Mouse (Mus musculus): Measurements from ENCODE around the gene Srsf3.
"Not testable (repeated sequence)": the region's sequence is repeated elsewhere in the genome, so short reads cannot be mapped to it uniquely, and the experiment has no call there.

Srsf3 gene

DNA sequence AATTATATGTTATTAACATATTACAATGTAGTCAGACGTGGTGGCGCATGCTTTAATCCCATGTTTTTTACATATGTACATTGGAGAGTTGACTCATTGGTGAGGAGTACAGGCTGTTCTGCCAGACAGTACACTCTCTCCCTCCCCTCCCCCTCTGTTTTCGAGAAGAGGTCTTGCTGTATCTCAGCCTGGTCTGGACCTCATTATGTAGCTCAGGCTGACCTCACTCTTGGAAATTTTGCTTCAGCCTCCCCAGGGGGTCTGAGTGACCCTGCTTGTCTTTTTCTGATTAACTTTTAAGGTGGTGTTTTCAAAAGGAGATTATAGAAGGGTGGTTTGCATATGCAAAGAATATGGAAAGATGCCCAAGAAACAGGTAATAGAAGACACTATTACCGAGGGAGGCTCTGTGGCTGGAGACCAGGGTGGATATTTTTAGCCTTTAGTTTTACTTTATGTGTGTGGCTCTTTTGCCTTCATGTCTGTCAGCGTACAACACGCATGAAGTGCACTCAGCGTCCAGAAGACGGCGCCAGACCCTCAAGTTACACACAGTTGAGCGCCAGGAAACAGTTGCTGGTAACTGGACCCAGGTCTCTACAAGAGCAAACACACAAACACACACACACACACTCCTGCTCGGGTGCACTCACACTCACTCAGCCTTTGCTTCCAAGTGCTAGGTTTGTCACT is 14.0 kb upstream of the Srsf3 start:
- DNase-seq (ENCODE audit: low read depth, low spot score), result no peak

DNA sequence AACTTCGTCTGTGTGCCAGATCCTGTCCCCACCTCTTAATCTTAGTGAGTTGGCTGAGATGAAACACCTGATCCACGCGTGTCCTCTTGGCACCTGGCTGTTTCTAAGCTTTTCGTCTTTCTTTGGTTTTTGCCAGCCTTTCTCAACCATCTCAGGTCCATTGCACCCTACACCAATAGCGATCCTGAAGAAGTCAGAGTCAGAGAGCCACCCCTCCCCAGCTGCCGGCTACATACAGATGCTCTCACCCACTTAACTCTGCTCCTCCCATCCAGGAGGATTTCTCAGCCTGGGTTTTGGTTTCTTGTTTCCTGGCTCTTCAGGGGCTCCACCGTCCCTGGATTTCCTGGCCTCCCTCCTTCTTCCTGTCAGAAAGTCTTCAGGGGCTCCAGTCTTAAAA is 13.0 kb upstream of the Srsf3 start:
- DNase-seq (ENCODE audit: low read depth, low spot score), result no peak

DNA sequence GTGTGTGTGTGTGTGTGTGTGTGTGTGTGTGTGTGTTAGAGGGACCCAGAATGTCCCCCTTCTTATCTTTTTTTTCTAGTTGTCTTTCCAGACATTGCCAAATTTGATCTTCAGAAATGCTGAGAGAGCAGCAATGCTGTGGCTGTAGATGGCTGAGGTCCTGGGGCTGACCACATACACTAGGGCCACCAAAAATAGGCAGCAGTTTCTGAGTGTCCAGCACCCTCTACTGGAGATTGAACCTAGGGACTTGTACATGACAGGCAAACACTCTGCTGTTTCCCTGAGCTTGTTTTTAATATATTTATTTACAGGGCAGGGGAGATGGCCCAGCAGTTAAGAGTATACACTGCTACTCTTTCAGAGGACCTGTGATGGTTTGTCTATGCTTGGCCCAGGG is 12.0 kb upstream of the Srsf3 start:
- DNase-seq (ENCODE audit: low read depth, low spot score), result no peak

DNA sequence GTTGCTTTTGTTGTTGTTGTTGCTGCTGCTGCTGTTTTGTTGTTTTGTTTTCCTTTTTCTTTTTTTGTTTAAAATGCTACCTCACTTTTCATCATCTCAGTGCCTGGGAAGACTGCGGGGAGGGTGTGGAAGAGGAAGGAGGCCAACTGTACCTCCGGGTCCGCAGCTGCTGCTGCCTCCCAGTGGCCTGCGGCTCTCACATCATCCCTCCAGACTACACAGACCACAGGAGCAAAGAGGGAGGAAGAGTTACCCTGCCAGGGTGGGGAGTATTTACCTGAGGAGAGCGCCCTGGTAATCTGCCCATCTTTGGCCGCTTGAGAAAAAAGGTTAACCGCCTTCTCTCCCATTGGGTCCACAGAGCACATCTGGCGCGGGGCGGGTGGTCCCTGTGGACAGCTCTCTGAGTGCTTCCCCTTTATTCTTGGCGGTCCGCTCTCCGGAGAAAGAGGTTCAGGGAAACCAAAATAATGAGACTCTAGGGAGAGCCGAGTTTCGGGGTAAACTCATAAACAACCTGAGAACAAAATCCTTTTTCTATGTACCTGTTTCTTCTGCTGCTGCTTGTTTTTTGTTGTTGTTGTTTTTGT is 10.1 kb upstream of the Srsf3 start:
- DNase-seq (ENCODE audit: low read depth, low spot score), result no peak

DNA sequence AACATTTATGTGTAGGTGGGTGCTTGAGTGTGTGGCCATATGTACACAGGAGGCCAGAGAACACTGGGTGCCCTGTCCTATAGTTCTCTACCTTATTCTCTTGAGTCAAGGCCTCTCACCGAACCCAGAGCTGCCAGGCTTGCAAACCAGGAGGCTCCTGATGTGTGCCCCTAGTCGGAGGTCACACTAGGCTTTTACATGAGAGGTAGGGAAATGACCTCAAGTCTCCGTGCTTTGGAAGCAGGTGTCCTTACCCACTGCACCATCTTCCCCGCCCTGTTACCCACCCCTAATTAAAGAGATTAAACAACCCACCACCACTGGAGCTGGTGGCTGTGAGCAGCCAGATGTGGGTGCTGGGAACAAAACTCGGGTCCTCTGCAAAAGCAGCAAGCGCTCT is 9.1 kb upstream of the Srsf3 start:
- DNase-seq (ENCODE audit: low read depth, low spot score), result no peak

DNA sequence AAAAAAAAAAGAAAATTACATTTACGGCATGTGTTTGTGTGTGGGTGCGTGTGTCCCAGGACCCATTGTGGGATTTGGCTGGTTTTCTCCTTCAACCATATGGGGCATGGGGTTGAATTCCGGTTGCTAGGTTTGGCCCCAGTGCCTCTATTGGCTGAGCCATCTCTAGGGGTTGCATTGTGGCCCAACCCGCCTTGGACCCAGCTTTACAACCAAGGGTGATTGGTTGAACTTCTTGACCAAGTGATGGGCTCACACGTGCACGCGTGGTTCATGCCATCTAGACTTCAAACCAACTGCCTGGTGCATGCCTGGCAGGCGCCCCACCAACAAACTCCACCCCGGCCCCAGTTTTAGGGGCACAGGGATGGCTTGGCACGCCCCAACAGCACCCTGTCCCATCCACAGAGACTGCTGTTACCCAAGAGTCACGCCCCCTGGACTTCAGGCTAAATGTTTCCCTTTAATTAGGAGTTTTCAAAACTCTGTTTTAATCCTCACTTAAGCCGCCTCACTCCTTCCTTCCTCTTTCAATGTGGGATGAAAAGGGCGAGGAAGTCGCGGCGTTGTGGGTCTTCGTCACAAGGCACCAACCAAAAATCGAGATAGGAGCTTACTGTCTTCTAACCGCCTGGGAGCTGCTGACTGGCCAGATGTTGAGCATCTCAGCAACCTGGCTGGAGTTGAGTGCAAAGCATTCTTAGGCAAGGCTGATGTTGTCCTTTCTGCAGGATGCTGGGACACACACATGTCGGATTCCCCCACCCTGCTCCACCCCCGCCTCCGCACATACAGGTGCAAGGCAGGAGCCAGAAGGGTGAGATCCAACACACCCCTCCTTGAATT is 8.2 kb upstream of the Srsf3 start:
- no peak for DNase-seq (ENCODE audit: low read depth, low spot score)

DNA sequence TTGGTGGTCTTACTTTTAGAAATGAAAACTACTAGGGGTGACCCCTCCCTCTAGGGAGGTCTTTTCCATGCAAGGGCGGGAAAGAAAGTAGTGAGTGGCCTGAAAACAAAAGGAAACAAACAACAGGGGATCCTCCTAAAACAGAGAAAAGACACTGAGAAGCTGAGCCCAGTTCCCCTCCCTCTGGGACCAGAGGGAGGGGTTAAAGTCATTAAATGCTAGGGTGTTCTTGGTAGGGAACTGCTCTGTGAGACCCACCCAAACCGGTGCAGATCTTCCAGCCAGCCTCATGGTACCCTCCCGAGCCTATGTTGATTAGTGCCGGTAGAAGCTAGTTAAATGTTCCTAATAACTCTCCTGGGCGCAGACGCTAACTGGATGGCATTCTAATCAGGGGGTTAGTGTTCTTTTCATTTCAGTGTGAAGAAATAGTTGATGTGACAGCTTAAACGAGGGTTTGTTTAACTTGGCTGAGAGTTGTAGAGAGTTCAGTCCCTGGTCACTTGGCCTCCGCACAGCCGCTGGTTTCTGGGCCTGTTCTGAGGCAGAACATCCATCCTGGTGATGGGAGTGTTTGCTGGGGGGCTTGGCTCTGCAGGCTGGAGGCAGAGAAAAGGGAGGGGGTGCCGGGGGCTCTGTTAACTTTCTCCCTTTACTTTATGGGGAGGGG is 7.4 kb upstream of the Srsf3 start:
- no peak for DNase-seq (ENCODE audit: low read depth, low spot score)

DNA sequence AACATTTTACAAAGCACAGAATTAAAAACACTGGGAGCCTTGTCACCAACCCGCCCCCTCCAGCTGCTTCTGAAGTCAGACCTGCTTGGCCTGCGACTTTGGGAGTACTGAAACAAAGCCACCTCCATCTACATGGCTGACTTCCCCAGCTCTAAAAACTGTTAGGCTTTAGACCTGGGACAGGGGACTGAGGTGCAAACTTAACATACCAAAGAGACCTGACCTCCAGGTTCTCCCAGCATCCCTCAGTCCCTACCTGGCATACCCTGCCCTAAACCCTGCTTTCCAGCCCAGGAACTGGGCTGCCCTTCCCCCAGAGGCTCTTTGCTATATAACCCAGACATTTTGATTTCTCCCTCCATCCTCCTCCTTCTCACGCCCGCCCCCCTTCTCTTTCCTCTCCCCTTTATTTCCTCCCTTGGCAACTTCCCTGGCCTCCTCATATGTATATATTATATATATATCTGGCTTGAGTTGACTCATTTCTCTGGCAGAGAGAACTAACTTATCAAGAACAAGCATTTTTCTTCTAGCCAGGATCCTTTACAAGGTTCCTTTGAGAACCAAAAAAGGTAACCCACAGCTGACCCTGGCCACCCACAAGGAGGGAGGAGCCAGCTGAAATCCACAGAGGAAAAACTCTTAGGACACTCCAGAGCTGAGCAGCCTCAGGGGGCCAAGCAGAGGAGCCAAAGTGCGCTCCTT is 5.6 kb upstream of the Srsf3 start:
- DNase-seq (ENCODE audit: low read depth, low spot score), result peak; percentile 48

DNA sequence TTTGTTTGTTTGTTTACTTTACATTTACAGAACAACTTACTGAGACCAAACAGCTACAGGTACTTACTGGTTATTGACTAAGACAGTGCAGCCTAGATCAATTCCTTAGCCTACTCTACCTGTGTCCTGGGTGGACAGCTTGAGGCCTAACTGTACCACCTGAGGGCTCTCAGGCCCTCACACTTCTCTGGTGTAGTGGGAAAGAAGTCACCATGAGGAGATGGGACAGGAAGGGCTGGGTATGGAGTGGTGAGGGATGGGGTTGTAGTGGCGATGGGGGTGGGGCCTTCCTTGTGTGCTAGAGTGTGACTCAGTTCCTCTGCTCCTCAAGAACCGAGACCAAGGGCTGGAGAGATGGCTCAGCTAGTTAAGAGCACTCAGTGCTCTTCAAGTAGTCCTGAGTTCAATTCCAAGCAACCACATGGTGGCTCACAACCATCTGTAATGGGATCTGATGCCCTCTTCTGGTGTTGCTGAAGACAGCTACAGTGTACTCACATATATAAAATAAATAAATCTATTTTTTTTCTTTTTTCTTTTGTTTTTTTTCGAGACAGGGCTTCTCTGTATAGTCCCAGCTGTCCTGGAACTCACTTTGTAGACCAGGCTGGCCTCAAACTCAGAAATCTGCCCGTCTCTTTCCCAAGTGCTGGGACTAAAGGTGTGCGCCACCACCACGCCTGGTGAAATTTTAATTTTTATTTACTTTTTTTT is 1.9 kb upstream of the Srsf3 start:
- DNase-seq (ENCODE audit: low read depth, low spot score), result no peak

DNA sequence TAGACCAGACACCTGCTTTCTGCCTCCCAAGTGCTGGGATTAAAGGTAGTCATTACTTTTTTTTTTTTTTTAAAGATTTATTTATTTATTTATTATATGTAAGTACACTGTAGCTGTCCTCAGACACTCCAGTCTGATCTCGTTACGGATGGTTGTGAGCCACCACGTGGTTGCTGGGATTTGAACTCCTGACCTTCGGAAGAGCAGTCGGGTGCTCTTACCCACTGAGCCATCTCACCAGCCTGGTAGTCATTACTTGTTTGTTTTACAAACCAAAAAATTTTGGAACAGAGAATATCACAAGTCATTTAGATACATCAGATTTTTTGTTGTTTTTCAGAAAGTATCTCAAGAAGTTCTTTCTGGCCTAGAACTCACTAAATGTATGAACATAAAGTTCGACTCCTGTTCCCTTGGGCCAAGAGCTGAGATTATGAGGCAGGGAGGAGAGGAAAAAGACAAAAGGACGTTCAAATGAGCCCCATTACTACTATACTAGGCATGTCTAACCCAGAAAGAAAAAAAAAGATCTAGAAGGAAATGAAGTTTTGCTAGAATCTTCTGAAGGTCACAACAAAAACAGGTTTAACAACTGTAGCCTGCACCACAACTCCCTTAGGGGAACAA is 1.2 kb upstream of the Srsf3 start:
- DNase-seq (ENCODE audit: low read depth, low spot score), result not testable (repeated sequence)

DNA sequence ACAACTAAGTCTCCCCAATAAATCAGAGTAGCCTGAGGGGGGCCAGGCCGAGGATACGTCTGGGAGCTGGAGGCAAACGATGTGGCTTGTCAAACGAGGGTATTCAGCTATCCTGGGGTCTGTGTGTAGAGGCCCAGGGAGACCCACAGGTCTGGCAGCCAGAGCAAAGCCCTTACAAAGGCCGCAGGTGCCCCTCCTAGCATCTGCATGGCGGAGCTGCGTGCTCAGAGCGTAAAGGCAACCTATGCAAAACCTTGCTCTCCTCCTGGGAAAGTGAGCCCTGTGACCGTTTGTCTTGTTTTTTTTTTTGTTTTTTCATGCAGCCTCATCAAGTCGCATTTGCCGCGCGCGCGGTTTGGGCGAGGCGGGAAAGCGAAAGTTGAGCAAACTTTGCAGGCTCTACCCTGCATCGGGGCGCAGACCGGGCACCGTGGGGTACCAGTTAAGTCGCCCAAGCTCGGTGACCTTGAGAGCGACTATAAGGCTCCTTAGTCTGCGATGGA is 606 bp upstream of the Srsf3 start:
- DNase-seq (ENCODE audit: low read depth, low spot score), result no peak

DNA sequence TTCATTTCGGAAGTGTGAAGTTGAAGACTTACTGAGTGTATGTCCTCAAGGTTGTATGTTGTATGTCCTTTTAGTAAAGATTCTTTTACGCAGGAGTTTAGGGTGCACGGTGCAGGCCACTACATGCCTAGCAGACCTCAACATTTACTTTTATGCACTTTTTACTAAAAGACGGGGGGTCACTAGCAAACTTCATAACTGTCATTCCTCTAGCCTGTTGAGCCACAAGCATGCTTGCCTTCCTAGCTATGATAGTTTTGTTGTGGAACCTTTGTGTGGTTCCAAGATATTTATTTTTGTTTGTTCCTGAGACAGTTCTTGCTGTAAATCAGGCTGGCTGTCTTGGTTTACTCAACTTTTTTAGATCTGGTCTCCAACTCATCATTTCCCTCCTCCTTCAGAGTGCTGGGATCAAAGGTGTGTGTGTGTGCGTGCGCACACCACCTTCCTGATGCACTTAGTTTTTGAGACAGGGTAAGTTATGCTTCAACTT is 1.2 kb downstream of the Srsf3 start:
- no peak for DNase-seq (ENCODE audit: low read depth, low spot score)

DNA sequence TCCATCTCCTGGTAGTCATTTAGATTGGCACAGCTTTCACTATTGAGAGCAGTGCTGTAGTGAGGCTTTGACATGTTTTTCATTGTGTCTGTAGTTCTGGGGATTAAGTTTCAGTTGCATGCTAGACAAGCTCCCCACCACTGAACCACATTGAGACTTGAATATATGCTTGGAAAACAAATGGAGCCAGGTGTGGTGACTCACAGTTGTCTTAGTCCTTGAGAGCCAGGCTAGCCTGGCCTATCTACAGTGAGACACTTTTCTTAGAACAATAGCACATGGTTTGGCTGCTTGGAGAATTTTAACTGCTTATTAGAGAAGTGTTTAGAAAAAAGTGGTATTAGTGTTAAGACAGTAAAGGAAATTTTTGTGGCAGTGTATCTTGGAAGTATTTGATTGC is 1.8 kb downstream of the Srsf3 start:
- DNase-seq (ENCODE audit: low read depth, low spot score), result no peak

DNA sequence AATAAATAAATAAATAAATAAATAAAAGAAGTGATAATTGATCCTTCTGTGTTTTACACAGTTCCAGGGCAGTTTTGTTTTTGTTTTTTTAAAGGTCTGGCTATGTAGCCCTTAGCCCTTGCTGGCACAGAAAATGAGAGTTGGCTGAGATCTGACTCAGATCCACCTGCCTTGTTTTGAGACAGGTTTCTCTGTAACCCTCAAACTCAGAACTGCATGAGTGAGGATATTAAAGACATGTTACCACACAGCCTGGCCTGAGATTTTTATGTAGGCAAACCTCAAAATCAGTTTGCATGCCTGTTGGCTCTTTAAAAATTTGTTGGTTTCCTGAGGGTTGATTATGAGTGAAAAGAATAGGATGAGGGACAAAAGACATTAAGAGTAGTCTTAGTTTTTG is 3.1 kb downstream of the Srsf3 start:
- DNase-seq (ENCODE audit: low read depth, low spot score), result no peak

DNA sequence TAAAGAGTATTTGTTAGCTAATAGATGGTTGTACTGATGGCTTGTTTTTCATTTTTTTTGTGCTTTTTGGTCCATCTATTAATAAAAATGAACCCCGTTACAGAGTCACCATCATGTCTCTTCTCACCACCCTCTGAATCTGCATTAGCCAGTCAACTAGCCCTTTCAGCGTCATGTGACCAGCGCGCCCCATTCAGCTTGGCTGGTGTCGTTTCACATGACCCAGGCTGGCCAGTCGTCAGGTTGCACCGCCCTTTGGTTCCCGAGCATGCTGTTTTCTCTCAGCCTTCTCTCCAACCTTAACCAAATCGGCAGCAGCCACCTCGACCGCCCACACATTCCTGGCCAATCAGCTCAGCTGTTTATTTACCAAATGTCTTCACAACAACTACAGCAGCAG is 6.9 kb downstream of the Srsf3 start:
- no peak for DNase-seq (ENCODE audit: low read depth, low spot score)

DNA sequence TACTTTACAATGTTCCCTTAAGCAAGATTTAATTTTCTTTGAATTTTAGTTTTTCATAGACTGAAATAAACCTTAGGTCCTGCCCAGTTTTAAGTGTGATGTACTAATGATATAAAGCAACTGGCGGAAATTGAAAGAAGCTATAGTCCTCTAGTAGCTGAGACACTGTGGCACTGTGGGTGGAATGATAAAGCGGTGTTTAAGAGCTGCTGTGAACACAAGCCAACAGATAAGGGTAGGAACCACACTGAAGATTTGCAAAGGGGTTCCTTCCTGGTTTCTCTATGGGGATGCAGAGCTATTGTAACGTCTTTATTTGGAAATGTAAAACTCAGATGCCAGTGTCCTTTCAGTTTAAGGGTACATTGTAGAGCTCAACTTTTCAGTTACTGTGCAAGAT is 9.2 kb downstream of the Srsf3 start:
- not testable (repeated sequence) for DNase-seq (ENCODE audit: low read depth, low spot score)

DNA sequence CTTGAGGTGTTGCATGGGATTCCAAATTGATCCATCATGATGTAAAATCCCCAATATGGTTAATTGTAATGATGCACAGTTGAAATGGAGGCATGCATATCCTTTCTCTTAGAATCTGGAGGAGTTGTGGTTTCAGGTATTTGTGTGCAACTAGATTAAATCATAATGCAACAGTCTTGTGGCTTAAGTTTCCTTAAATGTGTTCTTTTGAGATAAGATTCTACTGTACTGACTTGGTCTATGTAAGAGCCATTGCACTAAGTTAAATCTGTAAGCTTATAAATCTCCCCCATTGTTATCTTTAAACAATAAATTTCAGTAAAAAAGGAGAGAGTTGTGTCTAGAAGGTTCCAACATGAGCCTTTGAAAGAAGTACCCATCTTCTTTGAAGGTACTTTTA is 10.1 kb downstream of the Srsf3 start:
- no peak for DNase-seq (ENCODE audit: low read depth, low spot score)

DNA sequence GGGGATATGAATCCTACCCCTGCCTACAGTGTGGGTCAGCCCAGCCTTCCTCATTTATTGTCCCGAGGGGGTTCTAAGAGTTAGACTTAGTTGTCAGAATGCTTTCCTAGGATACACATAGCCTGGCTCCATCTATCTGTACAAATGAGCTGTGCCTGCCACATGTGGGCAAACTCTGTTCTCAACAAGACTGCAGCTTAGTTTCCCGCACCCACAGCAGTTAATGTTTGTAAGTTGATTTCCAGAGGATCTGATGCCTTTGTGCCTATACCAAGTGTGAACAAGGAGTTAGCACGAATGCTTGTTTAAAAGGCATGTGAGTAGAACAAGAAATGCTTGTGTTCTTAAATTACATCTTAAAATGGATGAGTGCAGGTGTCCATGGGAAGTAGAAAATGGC is 11.2 kb downstream of the Srsf3 start:
- no peak for DNase-seq (ENCODE audit: low read depth, low spot score)

DNA sequence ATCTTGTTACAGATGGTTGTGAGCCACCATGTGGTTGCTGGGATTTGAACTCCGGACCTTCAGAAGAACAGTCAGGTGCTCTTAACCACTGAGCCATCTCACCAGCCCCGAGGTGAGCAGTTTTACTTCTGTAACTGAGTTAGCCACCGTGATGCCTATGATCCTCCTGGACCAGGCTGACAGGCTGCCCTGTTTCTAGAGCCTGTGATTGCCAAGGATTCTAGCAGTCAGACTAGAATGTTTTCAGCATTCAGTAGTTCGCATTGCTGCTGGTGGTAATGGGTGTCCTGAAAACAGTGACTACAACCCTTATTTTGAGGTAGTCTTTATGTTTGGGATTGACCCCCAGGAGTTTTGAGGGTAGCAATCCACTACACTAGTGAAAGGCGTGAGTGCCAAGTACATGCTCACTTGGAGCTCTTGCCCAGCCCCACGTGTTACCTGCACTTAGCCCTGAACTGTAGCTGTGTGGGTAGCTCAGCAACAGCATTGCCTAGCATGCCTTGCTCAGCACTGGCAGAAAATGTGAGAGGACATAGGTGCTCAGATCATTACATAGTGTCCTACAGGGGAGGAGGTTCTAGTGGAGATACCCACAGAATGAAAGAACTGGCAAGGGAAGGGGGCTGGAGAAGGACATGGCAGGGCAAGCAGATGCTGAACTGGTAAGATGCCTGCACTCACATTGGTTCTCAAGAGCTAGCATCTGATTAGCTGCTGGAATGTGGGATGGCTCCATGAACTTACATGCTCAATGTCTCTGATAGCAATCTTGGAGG is 11.9 kb downstream of the Srsf3 start:
- DNase-seq (ENCODE audit: low read depth, low spot score), result no peak
